Mouse (Mus musculus) heart, embryonic 10.5 days (tissue): ENCODE results near the gene Gm9903. TPM values are rescaled to one million over a fixed set of nuclear protein-coding genes. Genes with fewer than 3 reads are reported as not detected.

ENCODE experiments used
- DNase-seq: peaks from one replicate; pipeline ENCODE4 v3.0.0-alpha.2; 2017; ENCODE audit warnings: low spot score
- H3K27ac ChIP-seq: fragments of 300-500 bp; sonication (generic); 2 replicates; pipeline ENCODE4 v1.5.1; 2016; ENCODE audit warnings: mild to moderate bottlenecking
- H3K27me3 ChIP-seq: fragments of 300-500 bp; sonication (generic); 2 replicates; pipeline ENCODE4 v1.6.1; 2016; ENCODE audit warnings: mild to moderate bottlenecking; ENCODE audit not compliant: poor library complexity, insufficient read depth, severe bottlenecking
- H3K36me3 ChIP-seq: fragments of 300-500 bp; sonication (generic); 2 replicates; pipeline ENCODE4 v1.6.1; 2016; ENCODE audit warnings: mild to moderate bottlenecking, moderate library complexity
- H3K4me1 ChIP-seq: fragments of 300-500 bp; sonication (generic); 2 replicates; pipeline ENCODE4 v1.6.1; 2016; ENCODE audit warnings: mild to moderate bottlenecking
- H3K4me3 ChIP-seq: fragments of 300-500 bp; sonication (generic); 2 replicates; pipeline ENCODE4 v1.5.1; 2016; ENCODE audit warnings: mild to moderate bottlenecking, moderate library complexity
- H3K9me3 ChIP-seq: fragments of 300-500 bp; sonication (generic); 2 replicates; pipeline ENCODE4 v1.6.1; 2016; ENCODE audit warnings: mild to moderate bottlenecking, moderate library complexity
- WGBS: fragments of 180-500 bp; shearing (Covaris S2); methylation state at CpG from one replicate; pipeline ENCODE4 v1.1.7; 2016; 5-methylcytosine and 5-hydroxymethylcytosine counted together
- polyA plus RNA-seq: library from polyadenylated mRNA; unstranded; fragments of >200 nt; fragmentation: Nextera tagmentation; extraction: Ambion mirVana; gene quantifications from 2 replicates; pipeline ENCODE4 v1.2.1, GENCODE M21; 2016

Gene Gm9903
- polyA plus RNA-seq, 1 experiment from 2014 or later, result 0.79 TPM

DNA sequence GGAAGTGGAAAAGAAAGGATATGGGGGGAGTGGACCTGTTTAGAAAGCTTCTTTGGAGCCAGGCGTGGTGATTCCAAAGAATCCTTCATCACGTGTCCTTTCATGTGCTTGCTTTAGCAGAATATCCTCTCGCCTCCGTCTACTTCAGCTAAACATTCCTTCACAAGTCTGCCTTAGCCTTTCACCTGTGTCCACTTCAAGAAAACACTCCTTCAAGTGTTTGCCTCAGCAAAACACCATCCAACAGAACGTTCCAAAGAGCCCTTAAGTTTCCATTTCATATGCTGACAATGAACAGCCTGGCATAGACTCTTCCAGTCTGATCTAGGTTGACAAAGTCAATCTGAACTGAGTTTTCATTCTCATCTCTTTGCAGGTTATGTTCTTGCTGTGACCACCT is 48.5 kb downstream of the Gm9903 start:
- no peak overlapping the region for H3K27ac ChIP-seq
- no peak overlapping the region for H3K4me3 ChIP-seq
- H3K27me3 ChIP-seq, result no peaks in the 10 kb centered on the region
- peaks cover 17% of the 10 kb centered on the region for H3K4me1 ChIP-seq
- no peak for DNase-seq
- H3K9me3 ChIP-seq, result no peaks in the 10 kb centered on the region
- H3K36me3 ChIP-seq, result peaks cover 1% of the 10 kb centered on the region
- WGBS, result 86% methylated on average over 5 of the region's 5 CpGs

DNA sequence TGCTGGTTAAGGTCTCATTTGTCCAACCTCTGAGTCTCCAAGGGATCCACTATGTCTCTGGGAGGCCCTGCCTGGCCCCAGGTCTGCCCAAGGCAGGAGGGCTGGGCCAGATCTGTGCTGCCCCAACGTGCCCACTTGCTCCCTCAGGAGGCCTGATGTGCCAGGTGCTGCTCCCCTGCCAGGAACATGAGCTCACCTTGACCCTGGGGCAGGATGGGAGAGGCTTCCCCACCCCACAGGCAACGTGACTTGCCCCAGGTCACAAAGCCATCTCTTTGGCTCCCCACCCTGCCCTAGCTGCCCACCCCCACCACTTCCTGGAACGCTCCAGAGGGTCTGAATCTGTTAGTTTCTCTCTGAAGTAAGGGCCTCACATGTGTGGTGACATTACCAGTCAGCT is 51.3 kb downstream of the Gm9903 start:
- no peak overlapping the region for H3K4me3 ChIP-seq
- H3K4me1 ChIP-seq, result peaks cover 14% of the 10 kb centered on the region
- H3K9me3 ChIP-seq, result no peaks in the 10 kb centered on the region
- peaks cover 2% of the 10 kb centered on the region; the same call in 1 of the 2 replicates for H3K27me3 ChIP-seq
- H3K27ac ChIP-seq, result no peak overlapping the region; the same call in 1 of the 2 replicates
- DNase-seq, result no peak
- no peaks in the 10 kb centered on the region for H3K36me3 ChIP-seq
- WGBS, result 65% methylated on average over 3 of the region's 3 CpGs

Other genes with a start within 250 kb of the Gm9903 start
- not detected in 2 replicates for gene Nkx1-1, start 195.9 kb upstream of the Gm9903 start, polyA plus RNA-seq
- gene Fam53a, start 290 bp upstream of the Gm9903 start, polyA plus RNA-seq, result 65.4 and 67.4 TPM in 2 replicates
- 173 and 225 TPM in 2 replicates for gene Slbp, start 22.6 kb downstream of the Gm9903 start, polyA plus RNA-seq
- 185 and 235 TPM in 2 replicates for gene Tacc3, start 28.2 kb downstream of the Gm9903 start, polyA plus RNA-seq
- 37.7 and 42.5 TPM in 2 replicates for gene Tmem129, start 28.5 kb downstream of the Gm9903 start, polyA plus RNA-seq
- gene Fgfr3, start 91.7 kb downstream of the Gm9903 start, polyA plus RNA-seq, result 5.8 and 8.6 TPM in 2 replicates
- gene Letm1, start 152.9 kb downstream of the Gm9903 start, polyA plus RNA-seq, result 53.2 and 56.3 TPM in 2 replicates
- gene Nsd2, start 190.8 kb downstream of the Gm9903 start, polyA plus RNA-seq, result 45.7 and 48.7 TPM in 2 replicates